Mouse (Mus musculus) ES-CJ7 (cell line): ENCODE measurements around the gene Wdtc1.
A peak's percentile ranks its signal among the peaks of the same experiment; 100 is the strongest.

Experiments used
- DNase-seq: peaks from one replicate; pipeline ENCODE4 v3.0.0; 2011; ENCODE audit warnings: low read depth, low spot score

Gene Wdtc1

DNA sequence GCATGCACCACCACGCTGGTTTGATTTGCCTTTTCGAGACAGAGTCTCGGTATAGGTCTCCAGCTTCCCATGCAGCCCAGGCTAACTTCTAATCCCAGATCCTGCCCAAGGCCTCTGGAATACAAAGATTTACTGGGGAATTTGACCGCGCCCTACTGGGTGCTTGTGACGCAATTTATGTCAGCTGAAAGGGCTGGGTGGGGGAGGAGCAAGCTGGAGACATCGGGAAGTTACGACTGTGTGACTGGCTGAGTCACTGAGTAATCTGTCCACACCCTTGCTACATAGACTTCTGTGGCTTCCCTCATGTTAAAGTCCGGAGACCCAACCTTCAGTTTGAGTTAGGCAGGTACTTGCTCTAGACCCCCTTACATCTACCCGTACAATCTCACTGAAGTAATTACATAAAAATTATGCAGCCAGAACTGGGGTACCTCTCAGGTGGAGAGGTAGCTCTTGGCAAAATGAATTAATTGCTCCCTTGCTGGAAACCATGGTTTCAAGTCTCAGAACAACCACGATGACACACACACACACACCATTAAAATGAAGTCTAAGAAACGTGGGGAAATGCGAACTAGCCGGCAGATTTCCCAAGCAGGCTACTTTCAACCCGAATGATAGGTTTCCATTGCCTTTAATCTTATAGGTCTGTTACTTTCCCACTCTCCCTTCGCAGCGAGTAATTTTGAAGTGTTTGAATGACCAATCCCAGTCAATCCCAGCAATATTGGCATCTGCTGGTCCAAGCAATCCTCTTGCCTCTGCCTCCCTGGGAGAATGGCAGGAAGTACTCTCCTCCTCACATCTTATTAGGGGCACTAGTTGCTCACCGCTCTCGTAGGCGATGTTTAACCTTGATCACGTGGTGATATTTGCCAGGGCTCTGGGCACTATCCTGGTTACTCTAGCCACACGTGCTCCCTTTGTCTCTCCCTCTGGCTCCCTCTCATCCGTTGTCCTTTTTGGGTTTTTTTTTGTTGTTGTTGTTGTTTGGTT is at the start of gene Wdtc1:
Gene Wdtc1, minus strand, starts transcription at position 115 of the 999 bp plus-strand sequence.
- DNase-seq = peak; percentile 99

DNA sequence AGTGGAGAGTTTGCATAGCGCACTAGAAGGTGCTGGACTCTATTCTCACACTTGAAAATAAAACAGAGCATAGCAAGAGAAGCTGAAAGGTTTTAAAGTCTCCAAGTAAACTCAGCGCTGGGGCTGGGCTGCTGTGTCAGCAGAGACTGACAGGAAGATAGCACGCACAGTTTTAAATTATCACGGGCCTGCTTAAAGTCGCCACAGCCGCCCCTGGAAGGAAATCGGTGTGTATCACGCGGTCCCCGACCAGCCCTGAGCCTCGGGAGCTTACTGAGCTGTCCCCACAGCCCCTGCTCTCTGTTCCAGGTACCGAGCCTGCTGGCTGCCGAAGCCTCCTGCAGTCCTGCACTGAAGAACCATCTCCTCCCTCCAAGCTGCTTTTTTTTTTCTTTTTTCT is 48.7 kb upstream of the Wdtc1 start:
- DNase-seq = no peak

DNA sequence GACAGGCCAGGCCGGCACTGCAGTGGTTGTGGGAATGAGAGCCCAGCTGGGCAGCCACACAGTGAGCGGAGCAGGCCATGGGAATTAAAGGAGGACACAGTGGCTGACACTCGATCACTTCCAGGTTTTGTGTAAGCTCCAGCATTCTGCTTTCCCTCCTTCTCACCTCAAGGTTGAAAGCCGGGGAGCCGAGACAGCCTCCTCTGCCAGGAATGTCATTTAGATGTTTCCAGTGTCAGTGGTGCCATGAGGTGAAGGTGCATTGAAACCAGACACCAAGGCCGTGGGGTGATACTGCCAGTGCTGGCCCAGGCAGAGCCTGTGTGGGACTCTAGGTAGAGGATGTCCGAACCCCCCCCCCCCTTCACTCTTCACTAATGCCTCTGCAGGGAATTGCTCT is 46.8 kb upstream of the Wdtc1 start:
- DNase-seq = no peak

DNA sequence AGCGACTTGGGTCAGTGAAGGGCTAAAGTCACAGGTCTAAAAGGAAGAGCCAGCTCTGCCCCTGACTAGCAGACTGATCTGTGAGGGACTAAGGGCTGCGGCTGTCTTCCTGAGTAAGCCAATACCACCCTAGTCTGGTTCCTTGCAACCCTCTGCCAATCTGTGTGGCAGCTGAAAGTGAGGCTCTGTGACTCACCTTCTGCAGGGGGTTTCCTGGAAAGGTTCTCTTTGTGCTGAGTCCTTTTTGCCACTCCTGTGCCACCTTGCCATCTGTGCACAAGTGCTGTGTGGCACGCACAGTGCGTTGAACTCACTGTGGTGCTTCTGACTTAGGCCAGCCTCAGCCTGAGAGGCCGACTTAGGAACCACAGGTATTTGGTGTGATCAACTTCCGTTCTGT is 46.2 kb upstream of the Wdtc1 start:
- no peak for DNase-seq

DNA sequence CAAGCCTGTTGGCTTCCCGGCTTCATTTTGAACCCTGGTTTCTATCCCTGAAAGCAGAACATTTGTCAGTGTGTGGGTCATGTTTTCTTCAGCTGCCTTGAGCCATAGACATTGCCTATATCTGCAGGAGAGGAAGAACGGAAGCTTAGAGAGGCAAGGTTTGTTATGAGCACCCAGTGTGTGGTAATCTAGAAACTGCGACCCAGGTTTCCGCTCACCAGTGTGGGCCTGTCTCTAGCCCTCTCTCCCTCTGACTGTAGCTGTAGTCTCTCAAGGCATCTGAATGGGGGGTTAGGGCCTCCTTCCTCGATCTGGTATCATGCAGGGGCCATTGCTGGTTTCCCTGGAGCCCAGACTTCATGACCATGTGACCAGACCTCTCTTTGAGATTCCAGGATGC is 45.3 kb upstream of the Wdtc1 start:
- DNase-seq = no peak

DNA sequence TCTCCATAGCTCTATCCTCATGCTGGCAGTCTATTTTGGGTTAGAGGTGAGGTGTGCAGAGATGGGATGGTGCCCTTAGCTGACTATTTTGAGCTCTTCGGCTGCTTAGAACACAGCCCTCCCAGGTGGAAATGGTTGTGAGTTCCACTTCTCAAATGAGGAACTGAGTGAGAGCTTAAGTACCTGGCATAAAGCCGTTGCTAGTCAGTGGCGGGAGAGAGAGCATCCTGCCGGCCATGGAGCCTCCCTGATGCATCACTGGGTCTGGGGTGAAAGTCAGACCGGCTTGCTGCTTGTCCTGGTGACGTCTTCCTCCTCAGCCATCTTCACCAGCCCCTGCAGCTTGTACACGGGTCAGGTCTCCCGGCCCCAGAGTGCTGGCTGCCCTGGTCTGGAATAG is 44.7 kb upstream of the Wdtc1 start:
- DNase-seq = no peak

DNA sequence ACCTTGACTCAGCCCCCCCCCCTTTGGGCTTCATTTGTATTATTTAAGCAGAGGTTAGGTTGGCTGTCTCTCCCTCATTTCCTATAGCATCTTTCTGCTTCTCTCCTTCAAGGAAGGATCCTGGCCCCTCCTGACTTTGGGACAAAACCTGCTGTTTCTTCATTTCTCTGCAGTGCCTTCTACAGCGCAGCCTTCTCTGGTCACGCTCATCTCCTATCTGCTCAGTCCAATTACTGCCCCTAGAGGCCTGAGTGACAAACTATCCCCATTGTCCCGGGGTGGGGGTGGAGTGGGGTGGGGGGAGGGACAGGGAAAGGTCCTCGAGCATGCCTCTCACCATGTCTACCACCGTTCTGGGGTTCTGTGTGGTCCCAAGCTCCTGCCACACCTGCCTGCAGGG is 44.0 kb upstream of the Wdtc1 start:
- DNase-seq = peak; percentile 64

DNA sequence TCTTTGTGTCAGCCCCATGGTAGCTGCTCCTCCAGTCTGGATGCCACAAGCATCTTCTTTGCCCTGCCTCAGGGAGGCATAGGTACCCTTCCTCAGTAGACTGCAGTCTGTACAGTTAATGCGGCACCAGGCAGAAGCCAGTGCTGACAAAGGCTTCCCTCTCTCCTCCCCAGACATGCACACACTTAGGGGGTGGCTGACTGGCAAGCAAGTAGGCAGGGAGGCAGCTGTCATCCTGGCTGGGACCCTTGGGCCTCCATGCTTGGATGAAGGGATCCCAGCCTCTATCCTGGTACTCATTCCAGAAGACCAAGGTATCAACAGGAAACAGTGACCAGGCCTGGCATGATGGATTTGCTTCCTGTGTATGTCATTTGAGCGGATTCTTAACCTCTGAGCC is 42.8 kb upstream of the Wdtc1 start:
- no peak for DNase-seq

DNA sequence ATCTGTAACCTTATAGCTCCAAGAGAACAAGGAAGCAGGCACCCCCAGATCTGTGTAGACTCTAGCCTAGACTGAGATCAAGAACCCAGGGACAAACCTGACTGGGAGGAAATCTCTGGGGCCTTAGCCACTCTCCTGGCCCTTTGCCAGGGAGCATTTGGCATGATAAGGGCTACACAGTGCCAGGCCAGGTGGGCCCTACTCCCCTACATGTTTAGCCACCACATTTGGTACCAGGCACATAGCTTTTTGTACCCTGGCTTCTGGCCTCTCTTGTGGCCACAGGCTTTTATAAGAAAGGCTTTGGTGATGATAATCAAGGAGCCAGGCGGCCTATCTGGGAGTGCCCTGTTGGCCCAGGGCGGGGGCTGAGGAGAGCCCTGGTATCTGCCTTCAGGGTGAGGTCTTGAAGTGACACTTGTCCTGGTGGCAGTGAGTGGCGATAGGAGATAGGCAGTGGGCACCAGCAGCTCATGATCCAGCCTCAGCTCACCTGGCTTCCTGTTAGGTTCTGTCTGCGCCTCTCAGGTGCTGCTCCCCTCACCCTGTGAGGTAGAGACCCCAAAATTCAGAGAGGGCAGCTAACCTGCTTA is 41.8 kb upstream of the Wdtc1 start:
- DNase-seq = no peak

DNA sequence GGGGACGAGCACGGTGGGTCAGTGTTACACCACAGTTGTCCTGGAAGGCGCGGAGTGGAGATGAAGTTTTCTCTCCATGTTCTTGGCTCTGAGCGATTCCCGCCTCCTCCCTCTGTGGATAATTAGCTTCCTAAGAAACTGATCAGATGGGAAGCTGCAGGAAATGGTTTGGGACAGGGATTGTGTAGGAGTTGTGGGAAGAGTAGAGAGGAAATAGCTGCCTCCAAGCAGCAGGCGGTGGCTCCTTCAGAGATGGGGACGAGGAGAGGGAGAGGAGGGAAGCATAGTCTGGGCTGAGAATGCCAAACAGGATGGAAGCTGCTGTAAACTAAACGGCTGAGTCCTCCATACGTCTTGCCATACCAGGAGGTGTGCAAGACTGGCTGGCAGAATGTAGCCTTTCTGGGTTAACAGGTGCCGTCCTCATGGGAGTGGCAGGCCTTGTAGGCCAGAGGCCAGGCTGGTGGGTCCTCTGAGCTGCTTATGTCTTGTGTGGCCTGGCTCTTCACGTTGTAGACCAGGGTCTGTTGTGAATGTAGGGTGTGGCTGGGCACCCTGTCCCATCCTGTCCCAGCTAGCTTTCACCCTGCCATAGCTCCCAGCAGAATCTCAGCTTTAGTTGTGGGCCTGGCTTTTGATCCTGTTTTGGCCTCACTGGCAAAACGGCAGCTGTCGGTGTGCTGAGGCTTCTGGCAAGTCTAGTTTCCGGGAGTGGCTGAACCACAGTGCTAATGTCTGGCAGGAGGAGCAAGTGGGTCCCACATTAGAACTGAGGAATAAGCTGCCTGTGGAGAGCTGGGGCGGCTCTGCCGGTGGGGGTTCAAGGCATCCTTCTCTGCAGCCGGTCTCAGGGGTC is 38.1 kb upstream of the Wdtc1 start:
- no peak for DNase-seq

DNA sequence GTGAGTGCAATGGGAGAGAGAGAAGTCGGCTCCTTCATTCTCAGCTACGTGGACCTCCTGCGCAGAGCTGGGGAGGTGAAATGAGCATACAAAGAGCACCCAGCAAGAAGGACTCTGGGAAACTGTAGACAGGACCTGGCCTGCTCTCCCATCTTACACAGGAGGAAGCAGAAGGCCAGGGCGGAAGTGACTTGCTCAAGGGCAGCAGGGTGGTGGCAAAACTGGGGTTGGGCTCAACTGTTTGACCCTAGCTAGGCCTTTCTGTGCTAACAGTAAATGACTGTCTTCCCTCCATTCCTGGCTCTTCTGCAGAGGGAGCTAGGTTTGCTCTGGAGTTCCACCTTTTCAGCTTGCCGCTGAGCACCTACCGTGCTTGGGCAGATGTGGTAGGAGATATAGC is 37.3 kb upstream of the Wdtc1 start:
- DNase-seq = no peak

DNA sequence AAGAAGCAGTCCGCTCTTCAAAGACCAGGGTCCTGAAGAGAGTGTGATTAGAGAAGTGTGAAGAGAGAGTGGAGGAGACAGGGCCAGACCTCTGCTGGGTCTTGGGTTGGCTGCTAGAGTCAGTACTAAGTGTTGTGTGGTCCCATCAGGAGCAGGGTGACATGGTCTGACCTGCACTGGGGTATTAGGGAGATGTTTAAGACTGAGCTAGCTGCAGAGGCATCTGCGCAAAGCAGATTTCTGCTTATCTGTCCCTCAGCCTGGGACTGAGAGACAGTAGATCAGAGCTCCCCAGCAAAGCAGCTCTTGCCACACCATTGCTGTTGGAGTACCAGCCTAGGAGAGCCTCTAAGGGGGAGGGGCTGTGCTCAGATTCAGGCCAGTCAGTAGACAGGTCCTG is 36.8 kb upstream of the Wdtc1 start:
- no peak for DNase-seq

DNA sequence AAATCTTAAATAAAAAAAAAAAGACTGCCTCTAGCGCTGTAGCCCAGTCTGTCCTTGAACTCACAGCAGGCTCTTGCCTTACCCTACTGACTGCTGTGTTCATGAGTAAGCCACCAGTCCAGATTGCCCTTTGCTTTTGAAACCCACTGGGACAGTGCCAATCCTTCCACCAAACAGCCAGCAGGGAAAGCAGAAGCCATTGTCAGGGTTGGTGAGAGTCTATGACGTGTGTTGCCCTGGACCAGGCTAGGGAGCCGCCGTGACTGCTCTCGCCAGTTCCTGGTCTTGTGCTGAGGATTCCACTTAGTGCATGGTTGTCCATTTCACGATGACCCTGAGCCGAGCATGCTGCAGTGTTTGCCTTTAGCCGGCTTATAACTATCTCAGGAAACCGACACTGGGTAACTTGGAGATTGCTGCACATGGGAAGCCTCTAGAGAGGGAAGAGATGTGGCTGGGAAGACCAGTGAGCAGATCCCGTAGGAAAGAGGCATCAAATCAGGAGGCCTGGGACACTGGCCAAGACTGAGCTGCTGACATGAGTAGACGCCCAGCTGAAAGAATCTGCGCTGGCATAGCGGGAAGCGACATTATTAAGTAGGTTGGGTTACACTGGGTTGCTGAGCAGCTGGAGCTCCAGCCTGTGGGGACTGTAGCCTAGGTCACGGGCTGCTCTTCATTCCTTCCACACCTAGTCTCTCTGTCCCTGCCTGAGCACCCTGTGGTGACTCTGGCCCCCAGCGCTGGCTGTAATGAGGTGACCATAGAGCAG is 35.7 kb upstream of the Wdtc1 start:
- DNase-seq = no peak

DNA sequence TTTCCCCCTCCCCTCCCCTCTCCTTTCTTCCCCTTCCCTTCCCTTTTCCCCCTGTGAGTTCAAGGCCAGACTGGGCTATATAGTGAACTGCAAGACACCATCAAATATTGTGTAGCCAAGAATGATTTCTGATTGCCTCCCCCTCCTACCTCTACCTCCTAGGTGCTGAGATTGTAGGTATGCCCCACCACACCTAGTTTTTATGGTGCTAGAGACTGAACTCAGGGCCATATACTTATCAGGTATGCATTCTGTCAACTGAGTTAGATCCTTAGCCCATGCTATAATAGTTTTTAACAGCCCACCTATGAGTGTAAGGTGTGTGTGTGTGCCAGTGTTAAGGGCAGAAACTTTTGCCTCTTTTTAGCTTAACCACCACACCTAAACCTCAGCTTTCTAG is 33.8 kb upstream of the Wdtc1 start:
- DNase-seq = no peak

DNA sequence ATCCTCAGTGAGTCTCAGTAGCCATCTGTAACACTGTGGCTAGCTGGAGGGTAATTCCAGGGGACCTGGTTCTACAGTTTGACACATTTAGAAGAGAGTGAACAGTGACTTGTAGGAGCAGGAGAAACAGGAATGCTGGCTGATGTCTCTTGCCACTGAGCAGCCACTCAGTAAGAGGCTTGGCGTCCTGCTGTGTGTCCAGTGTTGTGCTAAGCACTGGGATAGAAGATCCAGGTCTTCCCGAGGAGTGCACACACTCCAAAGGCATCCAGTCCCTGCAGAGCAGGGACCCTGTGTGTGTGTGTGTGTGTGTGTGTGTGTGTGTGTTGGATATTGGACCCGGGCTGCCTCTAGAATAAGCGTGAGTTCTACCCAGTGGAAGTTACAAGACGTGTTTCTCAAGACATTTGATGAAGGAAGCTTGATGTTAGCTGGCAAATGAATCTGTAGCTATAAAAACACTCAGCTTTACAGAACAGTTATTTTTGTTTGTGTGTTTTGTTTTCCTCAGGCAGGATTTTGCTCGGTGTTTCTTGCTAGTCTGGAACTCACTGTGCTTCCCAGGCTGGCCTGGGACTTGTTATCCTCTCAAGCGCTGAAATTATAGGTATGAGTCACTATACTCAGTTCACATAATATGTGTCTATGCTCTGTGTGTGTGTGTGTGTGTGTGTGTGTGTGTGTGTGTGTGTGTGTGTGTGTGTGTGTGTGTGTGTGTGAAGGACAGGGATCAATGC is 32.9 kb upstream of the Wdtc1 start:
- DNase-seq = peak; percentile 76

DNA sequence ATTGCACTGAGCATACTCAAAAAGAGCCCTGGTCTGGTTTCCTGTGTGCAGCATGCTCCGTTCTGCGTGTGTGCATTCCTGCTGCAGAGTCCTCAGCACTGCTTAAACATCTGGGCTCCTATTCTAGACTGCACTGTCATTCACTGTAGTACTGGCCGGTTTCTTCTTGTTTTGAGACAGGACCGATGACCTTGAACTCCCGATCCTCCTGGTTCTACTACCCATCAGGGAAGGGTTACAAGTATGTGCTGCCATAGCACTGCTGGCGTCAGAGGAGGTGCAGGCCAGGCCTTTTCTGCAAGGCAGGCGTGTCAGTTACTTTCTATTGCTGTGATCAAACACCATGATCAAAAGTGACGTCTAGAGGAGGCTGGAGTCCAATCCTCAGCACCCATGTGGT is 27.9 kb upstream of the Wdtc1 start:
- peak; percentile 84 for DNase-seq

DNA sequence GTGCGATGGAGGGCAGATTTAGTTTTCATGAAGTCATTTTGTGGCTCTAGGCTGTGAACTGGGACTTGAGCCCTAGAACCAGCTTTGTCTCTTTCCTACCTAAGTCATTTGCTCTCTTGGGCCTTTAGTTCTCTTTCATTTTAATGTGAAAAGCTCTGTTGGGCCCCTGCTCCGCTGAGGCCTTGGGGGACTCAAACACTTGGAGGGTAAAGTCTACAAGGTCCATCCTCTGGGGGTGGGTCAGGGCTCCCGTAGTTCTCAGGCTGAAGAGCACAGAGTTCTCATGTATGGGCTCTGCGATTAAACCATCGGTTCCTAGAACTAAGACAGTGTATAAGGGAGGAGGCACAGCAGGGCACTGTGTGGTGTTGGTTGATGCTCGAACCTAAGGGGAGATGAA is 27.3 kb upstream of the Wdtc1 start:
- peak; percentile 59 for DNase-seq

DNA sequence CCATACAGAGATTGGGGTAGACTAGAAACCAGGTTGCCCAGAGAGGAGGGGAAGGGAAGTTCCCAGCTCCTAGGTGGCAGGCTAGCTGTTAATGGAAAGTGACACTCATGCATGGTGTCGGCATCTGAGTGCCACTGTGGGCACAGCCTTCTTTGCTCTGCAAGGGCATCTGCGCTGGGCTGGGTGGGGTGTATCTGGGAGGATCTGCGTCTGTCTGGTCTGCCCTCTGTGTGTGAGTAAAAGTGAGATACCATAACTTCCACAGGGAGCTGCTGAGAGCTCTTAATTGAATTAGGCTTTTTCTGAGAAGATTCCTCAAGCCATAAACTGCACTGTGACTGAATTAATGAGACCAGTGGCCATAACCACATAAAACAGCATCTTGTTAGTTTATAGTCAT is 26.6 kb upstream of the Wdtc1 start:
- DNase-seq = no peak

DNA sequence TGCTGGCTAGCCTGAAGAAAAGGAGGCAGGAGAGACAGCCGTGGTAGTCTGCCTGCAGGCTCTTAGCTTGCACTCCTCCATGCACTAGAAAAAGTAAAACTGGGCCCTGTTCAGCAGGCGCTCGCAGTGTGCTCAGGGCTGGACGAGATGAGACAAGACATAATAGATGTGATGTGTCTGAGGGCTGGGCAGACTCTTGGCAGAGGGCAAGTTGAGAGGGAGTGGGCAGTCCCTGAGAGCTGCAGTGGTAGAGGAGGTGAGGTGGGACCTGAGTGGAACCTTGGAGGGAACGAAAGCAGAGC is 25.7 kb upstream of the Wdtc1 start:
- no peak for DNase-seq

DNA sequence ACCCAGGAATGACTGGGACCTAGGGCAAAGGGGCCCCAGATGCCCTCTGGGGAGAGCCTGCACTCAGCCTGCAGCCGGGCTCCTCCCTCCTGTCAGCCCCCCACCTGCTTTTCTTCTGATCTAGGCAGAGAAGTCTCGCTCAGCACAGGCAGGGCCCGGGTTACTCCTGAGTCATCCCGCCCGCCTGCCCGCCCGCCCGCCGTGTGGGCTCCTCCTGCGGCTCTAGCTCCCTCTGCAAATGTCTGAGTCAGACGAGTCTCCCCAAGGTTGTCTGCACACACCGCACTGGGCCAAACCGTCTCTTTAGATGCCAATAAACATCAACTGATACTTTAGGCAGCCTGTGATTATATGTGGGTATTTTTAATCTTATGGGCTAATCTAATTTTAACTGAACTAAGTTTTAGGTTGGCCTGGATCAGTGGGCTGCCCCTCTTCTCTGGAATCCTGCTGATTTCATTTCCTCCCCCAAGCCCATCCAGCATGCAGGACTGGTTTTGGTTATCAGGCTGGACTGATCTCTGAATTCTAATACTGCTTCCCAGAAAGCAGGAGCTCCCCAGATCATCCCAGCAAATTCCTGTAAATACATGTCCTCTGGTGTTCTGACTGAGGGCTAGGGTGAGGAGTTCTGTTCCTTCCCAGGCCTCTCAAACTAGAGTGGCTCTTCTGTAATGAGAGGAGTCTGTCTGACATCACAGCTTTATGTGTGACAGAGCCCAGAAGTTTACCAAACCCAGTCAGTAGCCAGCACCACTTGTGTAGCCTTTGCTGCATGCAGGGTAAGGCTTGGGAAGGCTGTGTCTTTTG is 25.2 kb upstream of the Wdtc1 start:
- DNase-seq = peak; percentile 75
